Mouse (Mus musculus): ENCODE measurements around the gene Nmnat2.

GRCm38 (mm10) chr1:153066387-153066781, 111.6 kb downstream of the Nmnat2 start:
- no peak for TF ChIP-seq CTCF (IDR thresholded peaks at IDR 0.05; ENCODE audit: extremely low read depth, insufficient read depth, insufficient read length, insufficient replicate concordance)
- no peak for TF ChIP-seq POLR2A (IDR thresholded peaks at IDR 0.05; ENCODE audit: low read depth, low read length)

All from spleen, adult 2 months (tissue).